Mouse (Mus musculus): Measurements from ENCODE around the gene Prkag1. TPM values are rescaled to one million over a fixed set of nuclear protein-coding genes. Genes with fewer than 3 reads are reported as not detected.

The Prkag1 gene
- polyA plus RNA-seq, 1 experiment from 2014 or later = 128 TPM

GRCm38 (mm10) chr15:98806071-98806808 lies 25.1 kb downstream of the Prkag1 start:
- Histone ChIP-seq H3K4me1 (replicated peaks; ENCODE audit: control insufficient read depth, insufficient read depth, low read length) (peaks cover 39% of the 10 kb centered on the region), H3K4me3 (ENCODE audit: low read depth, low read length) (peak overlapping the region; percentile 49), H3K9me3 (ENCODE audit: control insufficient read depth, low read length) (no peaks in the 10 kb centered on the region), H3K27ac (ENCODE audit: low read depth, low read length) (no peak overlapping the region), H3K27me3 (replicated peaks; ENCODE audit: control insufficient read depth, insufficient read depth, low read length) (peaks cover 90% of the 10 kb centered on the region), H3K9ac (ENCODE audit: low read depth, low read length) (no peak overlapping the region), H3K4me2 (peak overlapping the region; percentile 72), H3K36me3 (ENCODE audit: control insufficient read depth, insufficient read depth, low read length) (0 out of 2 replicates have a peak, but pooled peaks cover 2% of the 10 kb centered on the region)
- DNase-seq (ENCODE audit: low spot score) (peak; percentile 46), ATAC-seq (replicated peaks; ENCODE audit: low FRiP score) (peak; percentile 22; the same call in 1 of the 2 replicates)
- WGBS = 8% methylated on average over 30 of the region's 30 CpGs

- Histone ChIP-seq H3K9ac (ENCODE audit: low read depth, low read length) (no peak overlapping the region), H3K36me3 (ENCODE audit: control insufficient read depth, insufficient read depth, low read length) (no peaks in the 10 kb centered on the region), H3K4me3 (ENCODE audit: low read depth, low read length) (peak overlapping the region; percentile 49), H3K4me1 (replicated peaks; ENCODE audit: control insufficient read depth, insufficient read depth, low read length) (peaks cover 39% of the 10 kb centered on the region), H3K27ac (ENCODE audit: low read depth, low read length) (no peak overlapping the region), H3K4me2 (peak overlapping the region; percentile 72), H3K9me3 (ENCODE audit: control insufficient read depth, low read length) (no peaks in the 10 kb centered on the region), H3K27me3 (replicated peaks; ENCODE audit: control insufficient read depth, insufficient read depth, low read length) (peaks cover 97% of the 10 kb centered on the region)
- 1% methylated on average over 64 of the region's 64 CpGs for WGBS
- ATAC-seq (replicated peaks; ENCODE audit: low FRiP score) (no peak), DNase-seq (ENCODE audit: low spot score) (peak; percentile 60)
These were observed 25.8 kb downstream of the Prkag1 start for GRCm38 (mm10) chr15:98805324-98806040.

GRCm38 (mm10) chr15:98804054-98804453 lies 27.3 kb downstream of the Prkag1 start:
- peak; percentile 29; the same call in 1 of the 2 replicates for ATAC-seq (replicated peaks; ENCODE audit: low FRiP score)
- Histone ChIP-seq H3K9ac (ENCODE audit: low read depth, low read length) (no peak overlapping the region), H3K4me3 (ENCODE audit: low read depth, low read length) (peak overlapping the region; percentile 14; the same call in 1 of the 2 replicates), H3K4me1 (replicated peaks; ENCODE audit: control insufficient read depth, insufficient read depth, low read length) (peaks cover 39% of the 10 kb centered on the region), H3K27ac (ENCODE audit: low read depth, low read length) (no peak overlapping the region), H3K27me3 (replicated peaks; ENCODE audit: control insufficient read depth, insufficient read depth, low read length) (peaks cover 99% of the 10 kb centered on the region), H3K36me3 (ENCODE audit: control insufficient read depth, insufficient read depth, low read length) (no peaks in the 10 kb centered on the region), H3K4me2 (peak overlapping the region; percentile 45), H3K9me3 (ENCODE audit: control insufficient read depth, low read length) (no peaks in the 10 kb centered on the region)
- under 1% methylated on average over 32 of the region's 32 CpGs for WGBS
- peak; percentile 85 for DNase-seq (ENCODE audit: low spot score)

GRCm38 (mm10) chr15:98802926-98803325 lies 28.4 kb downstream of the Prkag1 start:
- Histone ChIP-seq H3K27ac (ENCODE audit: low read depth, low read length) (no peak overlapping the region), H3K36me3 (ENCODE audit: control insufficient read depth, insufficient read depth, low read length) (no peaks in the 10 kb centered on the region), H3K9me3 (ENCODE audit: control insufficient read depth, low read length) (no peaks in the 10 kb centered on the region), H3K9ac (ENCODE audit: low read depth, low read length) (no peak overlapping the region), H3K27me3 (replicated peaks; ENCODE audit: control insufficient read depth, insufficient read depth, low read length) (peaks cover 99% of the 10 kb centered on the region), H3K4me2 (no peak overlapping the region), H3K4me1 (replicated peaks; ENCODE audit: control insufficient read depth, insufficient read depth, low read length) (peaks cover 32% of the 10 kb centered on the region), H3K4me3 (ENCODE audit: low read depth, low read length) (no peak overlapping the region)
- DNase-seq (ENCODE audit: low spot score) (no peak), ATAC-seq (replicated peaks; ENCODE audit: low FRiP score) (no peak)
- WGBS = 2% methylated on average over 8 of the region's 8 CpGs

GRCm38 (mm10) chr15:98799396-98799795 lies 31.9 kb downstream of the Prkag1 start:
- 11% methylated on average over 12 of the region's 12 CpGs for WGBS
- peaks cover 99% of the 10 kb centered on the region for H3K27me3 ChIP-seq (replicated peaks; ENCODE audit: control insufficient read depth, insufficient read depth, low read length)
- peaks cover 7% of the 10 kb centered on the region; the same call in 1 of the 2 replicates for H3K4me1 ChIP-seq (replicated peaks; ENCODE audit: control insufficient read depth, insufficient read depth, low read length)
- DNase-seq (ENCODE audit: low spot score) (peak; percentile 73), ATAC-seq (replicated peaks; ENCODE audit: low FRiP score) (no peak)
- H3K4me3 ChIP-seq (ENCODE audit: low read depth, low read length) = no peak overlapping the region
- H3K9ac ChIP-seq (ENCODE audit: low read depth, low read length) = no peak overlapping the region
- no peak overlapping the region for H3K27ac ChIP-seq (ENCODE audit: low read depth, low read length)
- H3K4me2 ChIP-seq = no peak overlapping the region
- H3K9me3 ChIP-seq (ENCODE audit: control insufficient read depth, low read length) = no peaks in the 10 kb centered on the region
- no peaks in the 10 kb centered on the region for H3K36me3 ChIP-seq (ENCODE audit: control insufficient read depth, insufficient read depth, low read length)

- ATAC-seq (replicated peaks; ENCODE audit: low FRiP score) (no peak), DNase-seq (ENCODE audit: low spot score) (no peak)
- H3K36me3 ChIP-seq (ENCODE audit: control insufficient read depth, insufficient read depth, low read length) = no peaks in the 10 kb centered on the region
- no peak overlapping the region for H3K27ac ChIP-seq (ENCODE audit: low read depth, low read length)
- peaks cover 99% of the 10 kb centered on the region for H3K27me3 ChIP-seq (replicated peaks; ENCODE audit: control insufficient read depth, insufficient read depth, low read length)
- no peak overlapping the region for H3K9ac ChIP-seq (ENCODE audit: low read depth, low read length)
- H3K4me2 ChIP-seq = no peak overlapping the region
- no peak overlapping the region for H3K4me3 ChIP-seq (ENCODE audit: low read depth, low read length)
- WGBS = 43% methylated on average over 3 of the region's 3 CpGs
- peaks cover 6% of the 10 kb centered on the region; the same call in 1 of the 2 replicates for H3K4me1 ChIP-seq (replicated peaks; ENCODE audit: control insufficient read depth, insufficient read depth, low read length)
- H3K9me3 ChIP-seq (ENCODE audit: control insufficient read depth, low read length) = no peaks in the 10 kb centered on the region
These were observed 32.4 kb downstream of the Prkag1 start for GRCm38 (mm10) chr15:98798903-98799302.

GRCm38 (mm10) chr15:98797835-98798492 lies 33.4 kb downstream of the Prkag1 start:
- Histone ChIP-seq H3K4me2 (no peak overlapping the region), H3K27ac (ENCODE audit: low read depth, low read length) (no peak overlapping the region), H3K4me3 (ENCODE audit: low read depth, low read length) (no peak overlapping the region), H3K4me1 (replicated peaks; ENCODE audit: control insufficient read depth, insufficient read depth, low read length) (peaks cover under 1% of the 10 kb centered on the region; the same call in 1 of the 2 replicates), H3K9ac (ENCODE audit: low read depth, low read length) (no peak overlapping the region), H3K9me3 (ENCODE audit: control insufficient read depth, low read length) (no peaks in the 10 kb centered on the region), H3K36me3 (ENCODE audit: control insufficient read depth, insufficient read depth, low read length) (no peaks in the 10 kb centered on the region), H3K27me3 (replicated peaks; ENCODE audit: control insufficient read depth, insufficient read depth, low read length) (peaks cover 99% of the 10 kb centered on the region)
- no peak for ATAC-seq (replicated peaks; ENCODE audit: low FRiP score)
- DNase-seq (ENCODE audit: low spot score) = no peak
- 5% methylated on average over 27 of the region's 28 CpGs for WGBS

- Histone ChIP-seq H3K9me3 (ENCODE audit: control insufficient read depth, low read length) (no peaks in the 10 kb centered on the region), H3K36me3 (ENCODE audit: control insufficient read depth, insufficient read depth, low read length) (no peaks in the 10 kb centered on the region), H3K4me3 (ENCODE audit: low read depth, low read length) (no peak overlapping the region), H3K9ac (ENCODE audit: low read depth, low read length) (no peak overlapping the region), H3K4me1 (replicated peaks; ENCODE audit: control insufficient read depth, insufficient read depth, low read length) (peaks cover 3% of the 10 kb centered on the region; the same call in 1 of the 2 replicates), H3K4me2 (no peak overlapping the region), H3K27ac (ENCODE audit: low read depth, low read length) (no peak overlapping the region), H3K27me3 (replicated peaks; ENCODE audit: control insufficient read depth, insufficient read depth, low read length) (peaks cover 99% of the 10 kb centered on the region)
- WGBS = 12% methylated on average over 13 of the region's 13 CpGs
- ATAC-seq (replicated peaks; ENCODE audit: low FRiP score) (no peak), DNase-seq (ENCODE audit: low spot score) (no peak)
These were observed 34.3 kb downstream of the Prkag1 start for GRCm38 (mm10) chr15:98796803-98797595.

Measured in liver, embryonic 11.5 days (tissue).